Mouse (Mus musculus) urinary bladder, postnatal 14 days (tissue): Measurements from ENCODE around the gene Ces1g.

Source experiments
- DNase-seq: peaks from one replicate; pipeline ENCODE4 v3.0.0; 2021; ENCODE audit warnings: low spot score

The Ces1g gene

DNA sequence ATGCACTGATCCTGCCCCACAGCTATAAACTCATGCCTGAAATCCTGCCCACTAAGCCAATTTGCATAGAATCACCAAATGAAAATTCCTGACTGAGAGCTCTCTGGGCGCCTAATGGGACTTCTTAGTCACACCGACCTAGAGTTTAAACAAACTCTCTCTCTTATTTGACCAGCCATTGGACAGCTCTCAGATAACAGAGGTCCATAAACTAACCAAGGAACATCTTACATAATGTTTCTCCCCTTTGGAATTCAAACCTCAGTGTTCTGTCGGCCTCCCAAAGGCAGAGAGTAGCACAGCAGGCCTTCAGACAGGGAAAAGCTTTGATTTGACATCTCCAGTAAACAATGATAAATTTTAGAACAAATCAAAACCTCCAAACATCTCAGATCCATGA, at the start of gene Ces1g:
Gene Ces1g (minus strand): TSS at position 102 of the 400 bp plus-strand sequence.
- no peak for DNase-seq

DNA sequence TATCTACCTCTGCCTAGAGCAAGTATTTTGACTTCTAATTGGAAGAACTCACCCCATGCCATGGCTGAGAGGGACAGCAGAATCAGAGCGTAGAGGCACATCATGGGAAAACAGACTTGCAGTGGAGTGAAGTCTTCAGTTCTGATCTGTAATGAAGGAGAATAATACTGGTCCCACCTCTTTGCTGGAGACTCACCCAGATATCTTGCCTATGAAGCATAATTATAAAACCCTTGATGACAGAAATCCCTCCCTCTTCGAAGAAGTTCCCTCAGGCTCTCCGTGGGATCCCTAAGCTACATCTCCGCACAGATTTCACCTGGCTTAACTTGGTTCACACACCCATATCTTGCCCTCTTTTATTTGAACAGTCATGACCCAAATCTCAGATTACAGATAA, 42.5 kb upstream of the Ces1g start, which contains the start of gene Ces1h:
Gene Ces1h (minus strand): TSS at position 101 of the 400 bp plus-strand sequence.
- no peak for DNase-seq

- no peak for DNase-seq
These were observed 32.4 kb upstream of the Ces1g start for GRCm38 (mm10) chr8:93369481-93369880.

DNA sequence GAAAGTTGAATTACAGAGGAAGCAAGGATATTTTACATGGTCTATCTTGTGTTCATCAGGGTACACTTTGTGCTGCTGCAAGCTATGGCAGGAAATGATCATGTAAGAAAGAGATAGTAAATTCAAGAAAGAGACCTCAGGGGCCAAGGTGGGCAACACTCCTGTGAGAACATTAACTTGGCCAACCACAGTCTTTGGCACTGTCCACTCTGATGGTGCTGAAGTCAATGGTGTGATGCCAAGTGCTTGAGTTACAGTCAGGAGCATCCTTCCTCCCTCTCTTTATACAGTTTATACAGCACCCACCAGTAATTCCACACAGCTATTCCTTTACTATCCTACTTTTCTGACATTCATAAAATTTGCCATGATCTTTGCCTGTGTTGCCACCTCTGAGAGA, 23.0 kb upstream of the Ces1g start:
- no peak for DNase-seq

- DNase-seq: no peak
These were observed 2.4 kb upstream of the Ces1g start for GRCm38 (mm10) chr8:93339531-93339930.

DNA sequence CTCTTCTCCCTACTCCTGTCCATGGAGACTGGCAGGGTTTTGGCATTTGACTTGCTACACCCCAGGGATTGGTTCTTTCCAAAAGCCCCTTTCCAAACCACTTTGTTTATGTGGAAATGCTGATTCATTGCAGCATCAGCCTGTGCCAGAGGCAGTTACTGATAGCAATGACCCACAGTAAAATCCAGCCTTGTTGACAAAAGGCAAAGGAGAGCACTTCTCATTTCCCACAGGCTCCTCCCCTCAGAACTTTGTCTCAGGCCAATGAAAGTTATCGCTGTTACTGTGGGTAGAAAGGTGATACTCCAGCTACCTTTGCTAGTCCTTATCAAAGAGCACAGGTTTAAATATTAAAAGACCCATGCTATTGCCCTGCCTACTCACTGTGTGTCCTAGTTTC, 4.4 kb downstream of the Ces1g start:
- no peak for DNase-seq

- DNase-seq: no peak
These were observed 6.0 kb downstream of the Ces1g start for GRCm38 (mm10) chr8:93331151-93331550.

GRCm38 (mm10) chr8:93325123-93325522, 12.0 kb downstream of the Ces1g start:
- no peak for DNase-seq

- no peak for DNase-seq
These were observed 20.1 kb downstream of the Ces1g start for GRCm38 (mm10) chr8:93317031-93317430.

DNA sequence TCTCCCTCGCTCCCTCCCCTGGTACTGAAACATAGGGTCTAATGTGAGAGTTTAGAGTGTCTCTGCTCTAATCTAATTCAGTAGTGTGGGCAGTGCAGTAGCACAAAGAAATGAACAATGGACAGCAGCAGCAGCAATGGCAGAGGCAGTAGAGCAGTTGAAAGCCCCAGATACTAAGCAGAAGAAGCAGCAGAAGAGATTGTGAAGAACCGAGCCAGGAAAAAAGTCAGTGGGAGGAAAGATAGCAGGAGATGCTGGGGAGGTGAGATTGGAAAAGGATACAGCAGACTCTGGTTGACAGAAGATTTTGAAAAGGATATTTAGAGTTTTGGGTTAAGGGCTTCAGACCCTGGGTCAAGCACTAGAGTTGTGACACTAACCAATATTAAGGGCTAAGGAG, 21.6 kb downstream of the Ces1g start:
- no peak for DNase-seq

GRCm38 (mm10) chr8:93283896-93284295, 53.2 kb downstream of the Ces1g start:
- no peak for DNase-seq

GRCm38 (mm10) chr8:93282349-93282748, 54.8 kb downstream of the Ces1g start:
- DNase-seq: no peak

- no peak for DNase-seq
These were observed 57.6 kb downstream of the Ces1g start, which contains the start of gene Ces1f for GRCm38 (mm10) chr8:93279556-93279955. Ces1f (minus strand) TSS chr8:93279747.

DNA sequence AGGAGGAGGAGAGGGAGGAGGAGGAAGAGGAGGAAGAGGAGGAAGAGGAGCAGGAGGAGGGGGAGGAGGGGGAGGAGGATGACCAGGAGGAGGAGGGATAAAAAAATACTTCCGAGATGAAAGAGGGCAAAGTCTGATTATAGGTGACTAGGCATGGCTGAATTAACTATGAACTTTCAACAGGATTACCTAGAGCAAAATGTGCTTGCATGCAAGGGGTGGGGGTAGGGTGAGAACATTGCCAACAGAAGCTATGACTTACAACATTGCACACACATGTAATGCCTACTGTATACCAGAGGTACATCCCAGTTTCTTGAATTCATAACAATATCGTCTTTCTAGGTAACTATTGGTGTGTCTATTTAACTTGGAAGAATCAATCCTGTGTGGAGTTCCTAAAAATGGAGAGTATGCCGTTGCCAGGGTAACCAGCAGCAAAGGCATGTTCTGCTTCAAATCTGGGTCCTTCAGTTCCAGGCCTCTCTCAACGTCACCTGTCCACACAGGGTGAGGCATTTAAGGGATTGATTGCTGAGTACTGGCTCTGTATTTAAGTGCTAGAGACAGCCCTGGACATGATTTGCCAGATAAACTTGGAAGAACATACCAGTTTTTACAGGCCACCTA, 58.8 kb downstream of the Ces1g start:
- no peak for DNase-seq

GRCm38 (mm10) chr8:93274609-93275008, 62.5 kb downstream of the Ces1g start:
- DNase-seq: no peak

GRCm38 (mm10) chr8:93273321-93273720, 63.8 kb downstream of the Ces1g start:
- no peak for DNase-seq

- no peak for DNase-seq
These were observed 64.4 kb downstream of the Ces1g start for GRCm38 (mm10) chr8:93272686-93273085.

- no peak for DNase-seq
These were observed 75.7 kb downstream of the Ces1g start for GRCm38 (mm10) chr8:93261436-93261835.

- no peak for DNase-seq
These were observed 84.6 kb downstream of the Ces1g start for GRCm38 (mm10) chr8:93252400-93252925.
